Mouse (Mus musculus) cerebellum, postnatal 14 days (tissue): ENCODE measurements around the gene Tshz2.
A peak's percentile ranks its signal among the peaks of the same experiment; 100 is the strongest.
"Not testable (repeated sequence)": the region's sequence is repeated elsewhere in the genome, so short reads cannot be mapped to it uniquely, and the experiment has no call there.

ENCODE experiments used
- DNase-seq, 2 experiments: peaks; one replicate each; pipeline ENCODE4 v3.0.0; 2021; ENCODE audit warnings: mixed read lengths in 2 of 2

The Tshz2 gene

DNA sequence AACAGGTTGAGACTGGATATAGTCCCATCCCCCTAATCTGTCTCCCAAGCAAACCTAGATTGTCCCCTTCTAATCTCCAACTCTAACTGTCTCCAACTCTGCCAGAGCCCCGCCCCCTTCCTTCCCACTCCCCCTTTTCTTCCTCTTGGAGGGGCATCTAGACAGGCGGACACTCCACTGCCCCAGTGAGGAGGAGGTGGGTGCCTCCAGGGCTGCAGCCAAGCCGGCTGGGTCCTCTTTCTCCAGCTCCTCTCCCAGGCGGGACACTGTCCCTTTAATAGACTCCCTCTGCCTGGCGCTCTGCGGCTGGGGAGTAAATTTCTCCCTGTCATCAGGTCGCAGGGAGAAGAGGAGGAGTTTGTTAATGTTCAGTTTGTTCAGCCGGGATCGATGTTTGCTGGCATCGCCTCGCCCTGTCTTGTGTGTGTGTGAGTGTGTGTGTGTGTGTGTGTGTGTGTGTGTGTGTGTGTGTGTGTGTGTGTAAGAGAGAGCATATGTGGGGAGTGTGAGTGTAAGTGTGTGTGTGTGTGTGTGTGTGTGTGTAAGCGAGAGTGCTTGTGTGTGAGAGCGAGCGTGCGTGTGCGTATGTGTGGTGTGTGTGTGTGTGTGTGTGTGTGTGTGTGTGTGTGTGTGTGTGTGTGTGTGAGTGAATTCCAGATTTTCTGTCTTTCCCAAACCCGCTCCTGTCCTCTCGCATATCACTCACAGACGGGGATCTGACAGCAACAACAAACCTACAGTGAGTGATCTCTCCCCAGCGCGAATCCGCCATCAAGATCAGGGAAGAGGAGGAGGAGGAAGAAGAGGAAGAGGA lies at the start of gene Tshz2:
TSS of gene Tshz2 (plus strand) at position 676 of the 814 bp plus-strand sequence.
- peak; percentile 46 to 55 for DNase-seq

DNA sequence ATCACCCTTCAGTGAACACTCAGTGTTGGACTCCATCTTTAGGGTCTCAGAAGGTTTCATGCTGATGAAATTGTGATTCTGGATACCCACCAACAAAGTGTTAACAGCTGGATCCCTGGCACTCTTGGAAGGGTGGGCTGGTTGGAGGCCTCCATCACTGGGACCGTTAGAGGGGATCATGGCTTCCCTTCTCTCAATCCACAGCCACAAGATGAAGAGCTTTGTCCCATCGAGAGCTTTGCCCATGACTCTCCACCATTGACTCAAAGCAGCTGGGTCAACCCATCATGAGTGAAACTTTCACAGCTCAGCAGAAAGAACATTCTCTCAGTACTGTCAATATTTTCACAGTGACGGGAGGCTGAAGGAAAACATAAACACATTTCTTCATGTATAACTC lies 49.3 kb upstream of the Tshz2 start:
- no peak for DNase-seq

DNA sequence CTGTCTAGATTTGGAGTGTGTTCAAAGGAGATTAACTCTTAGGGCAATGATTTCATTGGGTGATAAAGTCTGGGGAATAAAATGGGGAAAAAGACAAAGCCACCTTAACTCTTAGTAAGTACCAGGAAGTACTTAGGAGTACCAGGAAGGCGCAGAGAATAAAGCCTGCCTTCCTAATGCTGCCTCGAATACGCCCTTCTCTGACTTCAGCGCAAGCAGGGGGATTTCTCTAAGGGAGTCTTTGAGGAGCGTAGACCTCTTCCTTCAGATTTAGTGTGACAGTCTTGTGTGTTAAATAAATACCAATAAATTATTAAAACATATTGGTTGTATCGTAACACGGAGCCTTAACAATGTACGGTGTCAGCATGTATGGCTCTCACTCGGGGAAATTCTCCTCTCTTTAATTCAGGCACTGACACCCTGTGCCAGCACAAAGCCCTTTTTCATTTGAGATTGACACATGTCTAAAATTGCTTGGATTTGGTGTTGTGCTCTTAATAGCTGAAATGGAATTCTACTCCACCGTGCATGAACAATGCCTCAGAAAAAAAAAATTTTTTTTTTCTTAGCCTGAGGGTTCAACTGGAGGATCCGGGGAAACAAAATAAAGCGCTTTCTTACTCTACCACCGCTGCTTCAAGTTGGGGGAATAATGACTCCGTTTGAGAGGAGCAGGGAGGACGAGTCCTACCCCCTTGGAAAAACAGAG lies 47.9 kb upstream of the Tshz2 start:
- DNase-seq, result no peak

DNA sequence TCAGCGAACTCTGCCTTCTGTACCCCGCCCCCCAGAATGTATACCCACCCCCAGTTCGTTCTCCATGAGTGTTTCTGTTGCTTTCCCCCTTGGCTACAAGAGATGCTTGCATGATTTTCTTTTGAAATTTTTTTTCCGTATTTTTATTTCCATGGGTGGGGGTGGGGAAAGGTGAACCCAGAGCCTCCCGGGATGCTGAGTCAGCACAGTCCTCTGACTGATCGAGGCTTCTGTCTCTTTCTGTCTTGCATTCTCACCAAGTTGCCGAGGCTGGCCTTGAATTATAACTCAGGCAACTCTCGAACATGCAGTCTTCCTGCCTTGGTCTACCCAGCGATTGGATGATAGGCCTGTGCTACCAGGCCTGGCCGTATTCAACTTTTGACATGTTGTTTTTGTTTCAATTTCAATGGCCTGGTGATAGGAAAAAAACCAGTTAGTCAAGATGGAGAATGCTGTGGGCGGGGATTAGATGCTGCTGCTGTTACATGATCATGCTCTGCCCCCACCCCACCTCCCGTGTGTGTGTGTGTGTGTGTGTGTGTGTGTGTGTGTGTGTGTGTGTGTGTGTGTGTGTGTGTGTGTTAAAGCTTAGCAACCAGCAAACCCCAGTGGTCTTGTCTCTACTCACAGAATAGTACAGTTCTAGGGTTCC lies 47.1 kb upstream of the Tshz2 start:
- no peak for DNase-seq

DNA sequence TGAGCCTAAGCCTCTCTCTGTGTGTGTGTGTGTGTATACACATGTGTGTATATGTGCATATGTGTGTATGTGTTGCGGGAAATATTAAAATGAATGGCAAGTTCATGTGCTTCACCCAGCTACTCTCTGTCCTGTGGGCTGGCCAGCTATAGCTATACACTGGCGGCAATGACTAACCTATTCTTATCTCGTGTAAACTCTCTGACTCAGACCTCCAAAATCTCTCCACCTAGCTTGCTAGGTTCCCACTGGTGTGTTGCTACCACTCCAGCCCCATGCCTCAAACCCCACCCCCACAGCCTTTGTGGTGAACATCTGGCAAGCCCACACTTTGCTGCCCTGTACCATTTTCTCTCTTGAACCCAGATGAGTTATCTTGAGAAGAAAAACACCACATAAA lies 46.1 kb upstream of the Tshz2 start:
- DNase-seq, result no peak

DNA sequence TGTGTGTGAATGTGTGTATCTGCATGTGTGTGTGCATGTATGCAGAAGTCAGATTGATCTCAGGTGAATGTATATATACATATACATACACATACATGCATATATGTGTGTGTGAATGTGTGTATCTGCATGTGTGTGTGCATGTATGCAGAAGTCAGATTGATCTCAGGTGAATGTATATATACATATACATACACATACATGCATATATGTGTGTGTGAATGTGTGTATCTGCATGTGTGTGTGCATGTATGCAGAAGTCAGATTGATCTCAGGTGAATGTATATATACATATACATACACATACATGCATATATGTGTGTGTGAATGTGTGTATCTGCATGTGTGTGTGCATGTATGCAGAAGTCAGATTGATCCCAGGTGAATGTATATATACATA lies 45.2 kb upstream of the Tshz2 start, which contains the start of gene Gm11011:
TSS of gene Gm11011 (minus strand) at position 101 of the 400 bp plus-strand sequence.
- not testable (repeated sequence) for DNase-seq

DNA sequence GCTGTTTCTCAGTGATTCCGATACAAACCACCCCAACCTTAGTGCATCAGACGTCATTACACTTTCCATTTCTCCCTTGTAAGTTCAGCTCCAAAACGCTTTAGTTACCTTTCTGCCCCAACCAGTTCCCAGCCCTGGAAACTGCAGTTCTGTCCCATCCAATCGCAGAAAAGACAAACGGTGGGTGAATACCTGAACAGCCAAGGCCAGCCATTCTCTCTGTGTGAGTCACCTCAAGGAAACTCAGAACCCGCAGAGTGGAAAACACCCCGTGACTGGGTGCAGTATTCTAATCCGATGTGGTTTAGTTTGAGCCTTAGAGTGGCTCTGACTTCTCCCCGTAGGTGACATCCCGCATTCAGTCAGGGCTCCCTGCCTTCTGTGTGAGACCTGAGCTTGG lies 43.1 kb upstream of the Tshz2 start:
- no peak for DNase-seq

DNA sequence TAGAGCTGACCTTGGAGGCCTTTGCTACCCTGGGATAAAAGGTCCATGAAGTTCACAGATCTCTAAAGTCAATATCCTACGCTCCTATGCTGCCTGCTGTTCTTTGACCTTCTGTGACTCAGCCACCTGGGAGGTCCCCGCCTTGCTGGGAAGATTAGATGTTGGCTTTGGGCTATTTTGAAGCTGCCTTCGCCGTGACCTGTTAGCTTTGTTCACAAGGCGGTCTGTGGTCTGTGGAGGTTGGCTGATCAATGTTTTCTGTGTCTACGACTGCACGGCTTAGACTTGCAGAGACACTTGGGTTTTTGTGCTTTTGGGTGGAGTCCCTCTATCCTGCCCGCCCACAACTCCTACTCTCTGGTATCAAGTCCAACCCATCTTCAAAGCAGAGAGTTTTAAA lies 42.4 kb upstream of the Tshz2 start:
- no peak for DNase-seq

DNA sequence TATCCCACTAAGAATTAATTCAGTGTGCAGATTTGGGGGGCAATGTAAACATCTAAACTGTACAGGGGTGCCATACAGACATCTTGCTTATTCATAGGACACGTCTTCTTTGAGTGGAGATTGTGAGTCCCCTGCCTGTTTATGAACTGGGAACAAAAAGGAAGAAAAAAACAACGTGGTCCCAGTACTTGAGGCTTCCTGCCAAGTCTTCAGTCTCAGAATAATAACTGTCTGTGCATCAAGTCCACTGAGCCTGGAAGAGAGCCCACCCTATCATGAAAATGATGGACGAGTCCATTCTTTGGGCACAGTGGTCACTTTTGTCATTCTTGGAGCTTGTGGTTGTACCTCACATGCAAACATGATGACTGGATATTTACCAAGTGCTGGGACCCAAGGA lies 39.1 kb upstream of the Tshz2 start:
- DNase-seq, result no peak

DNA sequence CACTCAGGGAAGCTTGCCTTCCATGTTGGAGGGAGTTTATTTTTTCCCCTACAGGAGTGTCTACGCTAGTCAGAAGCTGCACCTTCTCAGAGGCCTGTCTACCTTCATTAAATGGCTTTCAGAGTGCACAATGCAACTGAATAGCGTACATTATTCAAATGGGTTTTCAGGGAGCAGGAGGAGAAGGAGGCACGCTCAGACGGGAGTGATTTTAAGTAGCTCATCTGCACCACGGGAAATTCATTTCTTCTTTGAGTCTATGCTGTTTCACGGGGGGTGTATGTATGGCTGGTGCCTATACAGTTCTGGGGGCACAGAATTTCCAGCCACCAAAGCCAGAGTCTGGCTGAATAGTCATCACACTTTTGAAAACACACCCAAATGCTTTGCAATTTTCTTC lies 35.5 kb upstream of the Tshz2 start:
- no peak for DNase-seq

DNA sequence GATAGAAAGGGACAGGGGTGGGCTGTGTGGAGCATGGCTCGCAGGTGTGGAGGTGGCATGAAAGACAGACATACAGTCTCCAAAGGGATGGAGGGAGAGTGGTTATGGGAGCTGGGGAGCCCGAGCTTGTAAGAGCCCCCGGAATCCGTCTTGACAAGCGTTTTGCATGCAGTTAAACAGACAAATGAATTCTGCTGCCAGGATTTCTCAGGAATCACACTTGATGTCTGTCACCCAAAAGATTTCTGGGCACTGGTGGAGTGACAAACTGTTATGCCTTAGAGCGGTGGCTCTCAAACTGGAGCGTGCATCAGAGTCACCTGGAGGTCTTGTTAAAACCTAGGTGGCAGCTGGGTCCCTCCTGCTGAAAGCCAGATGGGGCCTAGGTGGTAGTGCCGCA lies 34.8 kb upstream of the Tshz2 start:
- DNase-seq, result no peak

DNA sequence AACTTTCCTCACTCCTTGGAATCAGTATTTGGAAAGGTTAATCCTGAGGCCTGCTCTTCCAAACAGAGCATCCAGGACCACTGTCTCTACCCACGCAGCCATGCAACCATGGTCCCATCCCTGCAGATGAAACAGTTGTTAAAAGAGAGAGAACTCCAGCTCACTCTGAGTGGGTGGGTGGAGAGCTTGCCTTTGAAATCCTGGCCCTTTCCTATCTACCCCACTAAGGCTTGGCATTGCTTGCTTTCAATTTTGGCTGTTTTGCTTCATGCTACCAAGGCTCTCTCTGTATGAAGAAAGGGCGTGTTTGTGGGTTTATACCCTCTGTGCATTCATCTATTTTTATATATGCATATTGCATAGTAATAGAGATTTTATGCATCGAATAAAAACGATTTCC lies 33.2 kb upstream of the Tshz2 start:
- DNase-seq, result peak in 1 of 2 experiments; percentile 12

DNA sequence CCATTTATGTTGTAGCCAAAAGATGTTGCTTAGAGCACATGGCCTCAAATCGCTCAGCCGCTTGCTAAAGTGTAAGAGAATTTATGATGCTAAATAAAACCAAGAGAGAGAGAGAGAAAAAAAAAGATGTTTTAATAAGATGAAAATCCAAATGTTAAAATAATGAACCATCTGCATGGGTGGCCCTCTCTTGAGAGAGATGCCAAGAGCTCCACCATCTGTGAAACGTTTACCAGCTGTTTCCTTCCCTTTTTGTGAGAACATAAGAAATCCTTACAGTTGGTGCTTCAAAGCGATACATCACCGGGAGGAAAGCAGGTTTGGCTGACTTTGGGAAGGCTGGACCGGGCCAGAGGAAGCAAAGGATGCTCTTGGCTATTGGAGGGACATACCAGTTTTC lies 32.6 kb upstream of the Tshz2 start:
- DNase-seq, result peak in 1 of 2 experiments; percentile 11

DNA sequence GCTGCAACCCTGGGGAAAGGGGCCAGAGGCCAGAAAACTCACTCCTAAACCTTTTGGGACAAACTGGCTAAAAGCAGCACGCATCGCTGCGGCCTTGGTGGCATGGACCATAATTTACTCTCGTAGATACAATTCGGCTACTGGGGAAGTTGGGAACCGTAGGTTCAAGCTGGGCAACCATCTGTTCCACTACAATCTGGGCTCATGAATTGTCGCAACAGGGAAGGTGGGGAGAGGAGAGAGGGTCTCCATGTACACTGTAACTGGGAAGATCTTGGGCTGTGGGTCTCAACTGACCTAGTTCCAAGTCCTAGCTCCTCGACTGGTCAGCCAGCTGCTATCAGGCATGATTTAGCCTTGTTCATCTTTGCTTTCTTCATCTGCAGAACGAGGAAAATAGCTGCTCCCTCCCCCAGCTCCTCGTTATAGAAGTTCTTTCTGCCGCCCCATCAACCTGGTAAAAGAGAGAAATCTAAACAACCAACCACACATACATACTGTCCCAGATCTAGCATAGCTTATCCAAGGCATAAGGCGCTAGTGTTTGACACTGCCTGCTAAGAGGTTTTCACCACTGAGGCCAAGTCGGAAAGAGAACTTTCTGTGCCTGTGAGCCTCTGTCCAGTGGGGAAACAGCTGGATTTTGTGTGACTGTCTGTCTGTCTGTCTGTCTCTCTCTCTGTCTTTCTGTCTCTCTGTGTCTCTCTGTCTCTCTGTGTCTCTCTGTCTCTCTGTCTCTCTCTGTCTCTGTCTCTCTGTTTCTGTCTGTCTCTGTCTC lies 25.7 kb upstream of the Tshz2 start:
- DNase-seq, result peak; percentile 39 to 69

DNA sequence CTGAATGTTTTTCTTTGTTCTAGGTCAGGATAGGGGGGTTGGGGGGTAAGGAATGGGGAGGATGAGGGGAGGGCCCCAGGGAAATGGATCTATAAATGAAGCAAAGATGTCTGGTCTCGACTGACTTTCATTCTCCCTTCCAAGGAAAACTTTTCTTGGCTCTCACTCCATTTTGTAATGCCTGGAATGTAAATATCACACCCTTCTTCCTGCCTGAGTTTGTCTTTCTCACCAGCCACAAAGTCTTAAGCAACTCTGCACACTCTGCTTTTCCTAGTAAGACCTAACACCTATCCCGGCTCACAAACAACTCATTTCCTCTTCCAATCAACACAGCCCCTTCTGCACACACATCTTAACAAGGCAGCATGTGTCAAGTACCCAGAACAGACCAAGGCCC lies 25.0 kb upstream of the Tshz2 start:
- DNase-seq, result no peak

DNA sequence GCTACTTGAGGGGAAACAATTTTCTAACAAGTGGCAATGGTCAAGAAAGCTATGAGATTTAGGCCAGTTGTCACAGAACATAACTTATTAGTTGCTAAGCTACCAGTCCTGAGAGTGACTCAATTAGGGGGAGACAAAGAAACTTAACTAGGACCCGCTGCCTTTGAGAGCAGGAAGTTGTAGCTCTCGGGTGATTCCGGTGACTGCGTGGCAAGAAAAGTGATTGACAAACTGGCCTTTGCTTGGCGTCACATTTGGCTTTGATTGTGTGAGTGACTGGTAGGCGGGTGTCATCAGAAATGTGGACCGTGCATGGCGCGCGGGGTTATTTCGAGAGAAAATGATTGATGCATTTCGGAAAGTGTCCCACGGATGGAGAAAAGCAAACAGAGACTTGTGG lies 22.9 kb upstream of the Tshz2 start:
- DNase-seq, result no peak

DNA sequence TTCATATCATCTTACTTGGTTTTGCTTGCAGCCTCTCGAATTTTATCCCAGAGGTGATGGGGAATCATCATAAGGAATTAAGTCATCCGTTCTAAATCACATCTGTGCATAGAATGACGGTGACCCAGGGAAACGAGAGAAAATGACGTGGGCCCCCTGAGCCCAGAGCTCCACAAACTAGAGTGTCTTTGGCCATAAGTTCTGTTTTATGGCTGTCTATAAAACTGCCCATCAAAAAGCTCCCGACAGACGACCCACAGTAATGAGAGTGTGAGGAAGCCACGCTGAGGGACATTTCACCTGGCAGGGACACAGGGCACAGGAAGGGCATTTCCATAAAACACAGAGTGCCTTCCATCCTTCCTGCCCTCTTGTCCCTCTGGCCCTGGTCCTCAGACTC lies 21.9 kb upstream of the Tshz2 start:
- DNase-seq, result no peak

DNA sequence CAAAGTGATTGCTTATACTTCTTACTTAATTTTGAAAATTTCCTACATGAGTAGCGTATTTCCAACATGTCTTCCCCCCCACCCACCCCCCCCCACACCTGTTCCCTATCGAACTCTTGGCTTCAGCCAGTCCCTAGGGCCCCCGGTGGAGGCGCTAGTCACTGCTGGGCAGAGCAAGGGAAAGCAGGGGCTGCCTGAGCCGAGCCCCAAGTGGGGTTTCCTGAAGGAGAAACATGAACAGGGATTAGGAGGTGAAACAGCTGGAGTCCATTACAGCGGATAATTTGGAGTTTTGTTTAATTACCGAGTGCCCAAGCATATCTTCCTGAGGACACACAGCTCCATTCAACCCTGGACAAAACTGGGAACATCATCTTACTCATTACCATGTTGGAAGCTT lies 21.3 kb upstream of the Tshz2 start:
- no peak for DNase-seq

DNA sequence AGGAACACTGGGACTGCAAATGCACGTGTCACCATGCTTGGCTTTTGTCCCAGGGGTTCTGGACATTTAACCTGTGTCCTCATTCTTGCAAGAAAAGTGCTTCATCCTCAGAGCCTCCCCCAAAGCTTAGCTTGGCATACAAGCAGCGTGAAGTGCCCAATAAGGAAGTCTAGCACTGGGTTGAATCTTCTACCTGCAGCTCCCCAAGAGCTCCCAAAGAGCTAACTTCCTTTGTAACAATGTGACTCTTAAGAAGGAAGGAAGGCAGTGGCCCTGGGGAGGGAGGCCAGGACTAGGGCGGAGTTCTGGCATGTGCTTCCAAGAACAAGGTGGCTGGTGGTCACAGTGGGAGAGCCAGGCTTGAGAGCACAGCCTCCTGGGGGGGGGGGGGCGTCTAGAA lies 18.1 kb upstream of the Tshz2 start:
- DNase-seq, result no peak

DNA sequence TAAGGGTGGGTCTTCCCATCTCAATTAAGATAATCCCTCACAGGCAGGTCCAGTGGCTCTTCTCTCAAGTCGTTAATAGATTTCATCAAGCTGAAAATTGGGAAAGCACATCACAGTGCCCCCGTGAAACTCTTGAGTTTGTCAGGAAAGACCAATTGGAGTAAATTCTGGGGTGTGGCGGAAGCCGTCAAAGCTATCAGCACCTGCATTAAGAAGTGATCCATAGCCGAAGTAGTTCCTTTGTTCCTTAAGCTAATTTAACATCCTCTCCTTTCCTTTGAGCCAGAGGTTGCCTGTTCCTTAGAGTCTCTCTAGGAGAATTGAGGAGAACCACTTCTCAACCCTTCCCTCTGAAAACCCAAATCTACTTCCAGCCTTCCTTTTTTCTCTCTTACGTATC lies 16.8 kb upstream of the Tshz2 start:
- no peak for DNase-seq

DNA sequence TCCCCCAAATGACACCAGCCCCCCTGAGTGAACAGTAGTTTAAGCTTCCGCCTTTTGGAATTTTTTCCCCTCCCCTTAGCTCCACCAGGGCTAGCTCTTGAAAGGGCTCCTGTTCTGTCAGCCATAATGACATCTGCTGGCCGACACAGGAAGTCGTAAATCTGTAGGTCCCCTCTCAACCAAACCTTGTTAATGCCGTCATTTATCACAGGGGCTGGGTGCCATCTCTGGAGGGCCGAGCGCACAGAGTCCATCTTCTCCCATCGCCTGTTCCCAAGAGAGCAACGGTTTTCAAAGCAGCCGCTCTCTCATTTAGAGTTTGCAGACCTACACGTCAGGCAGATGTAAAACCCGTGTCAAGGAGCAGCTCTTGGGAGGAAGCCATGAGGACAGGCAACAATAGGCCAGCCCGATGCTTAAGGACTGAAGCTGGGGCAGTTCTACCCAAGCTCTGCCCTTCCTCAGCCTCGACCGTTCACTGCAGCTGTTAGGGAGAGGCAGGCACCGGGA lies 11.6 kb upstream of the Tshz2 start:
- peak; percentile 32 to 38 for DNase-seq

DNA sequence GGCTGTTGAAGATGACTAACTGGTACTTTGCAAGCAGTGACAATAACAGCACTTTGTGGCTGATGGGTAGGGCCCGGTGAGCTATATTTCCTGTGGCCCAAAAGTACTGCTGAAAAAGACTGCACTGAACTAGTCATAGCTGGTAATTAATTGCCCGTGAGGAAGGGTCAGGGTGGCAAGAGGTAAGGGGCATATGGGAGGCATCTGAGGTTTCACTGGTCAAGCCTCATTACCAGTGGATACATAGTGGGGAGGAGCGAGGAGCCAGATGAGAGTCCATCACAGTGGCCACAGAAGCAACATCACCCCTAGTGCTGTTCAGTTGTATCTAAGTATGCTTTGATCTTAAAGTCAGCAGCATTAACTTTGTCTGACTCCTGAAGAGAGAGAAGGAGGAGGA lies 2.7 kb upstream of the Tshz2 start:
- DNase-seq, result no peak
